Mouse (Mus musculus) gastrocnemius, adult 18-20 months (tissue): ENCODE data around the gene Il1rap. TPM values are rescaled to one million over a fixed set of nuclear protein-coding genes. Genes with fewer than 3 reads are reported as not detected.

Experiments
- DNase-seq: peaks from one replicate; pipeline ENCODE4 v3.0.0; 2021; ENCODE audit warnings: low spot score
- total RNA-seq, 2 experiments: library from RNA; stranded (reverse); gene quantifications; 2 replicates each; pipeline ENCODE4 v1.2.3; 2021

Gene Il1rap
- total RNA-seq, 2 experiments from 2014 or later, result 1.8 to 1.9 TPM

DNA sequence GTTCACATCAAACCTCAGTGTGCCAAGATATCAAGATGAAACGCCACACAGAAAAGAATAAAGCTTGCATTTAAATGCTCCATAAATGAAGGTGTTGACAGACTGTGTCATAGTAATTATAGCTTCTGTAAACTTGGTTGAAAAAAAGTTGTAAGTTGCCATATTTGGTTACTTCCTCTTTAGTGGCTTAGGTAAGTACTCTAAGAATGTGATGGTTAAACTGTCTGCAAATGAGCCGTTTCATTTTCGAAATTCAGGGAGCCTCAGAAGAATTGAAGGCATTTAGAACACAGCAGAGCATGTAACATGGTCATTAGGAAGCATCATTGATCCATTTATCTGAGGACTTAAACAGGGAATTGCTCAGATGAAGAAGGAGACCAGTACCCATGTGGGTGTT is 146.6 kb downstream of the Il1rap start:
- DNase-seq, result no peak

DNA sequence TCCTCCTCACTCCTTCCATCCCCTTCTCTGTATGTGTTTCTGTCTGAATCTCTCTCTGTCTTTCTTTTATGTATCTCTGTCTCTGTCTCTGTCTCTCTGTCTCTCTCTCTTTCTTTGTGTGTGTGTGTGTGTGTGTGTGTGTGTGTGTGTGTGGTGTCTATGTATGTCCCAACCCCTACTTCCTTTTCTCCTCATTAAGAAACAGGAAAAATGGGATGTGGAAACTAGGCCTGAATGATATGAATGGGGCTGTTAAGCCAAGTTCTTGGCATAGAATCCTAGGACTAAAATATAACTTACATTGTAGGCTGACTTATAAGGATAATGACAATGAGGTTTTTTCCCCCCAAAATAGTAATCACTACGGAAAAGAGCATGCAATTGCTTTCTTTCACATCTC is 149.4 kb downstream of the Il1rap start:
- no peak for DNase-seq

- no peak for DNase-seq
Measured at GRCm38 (mm10) chr16:26732566-26732965, 151.1 kb downstream of the Il1rap start.

DNA sequence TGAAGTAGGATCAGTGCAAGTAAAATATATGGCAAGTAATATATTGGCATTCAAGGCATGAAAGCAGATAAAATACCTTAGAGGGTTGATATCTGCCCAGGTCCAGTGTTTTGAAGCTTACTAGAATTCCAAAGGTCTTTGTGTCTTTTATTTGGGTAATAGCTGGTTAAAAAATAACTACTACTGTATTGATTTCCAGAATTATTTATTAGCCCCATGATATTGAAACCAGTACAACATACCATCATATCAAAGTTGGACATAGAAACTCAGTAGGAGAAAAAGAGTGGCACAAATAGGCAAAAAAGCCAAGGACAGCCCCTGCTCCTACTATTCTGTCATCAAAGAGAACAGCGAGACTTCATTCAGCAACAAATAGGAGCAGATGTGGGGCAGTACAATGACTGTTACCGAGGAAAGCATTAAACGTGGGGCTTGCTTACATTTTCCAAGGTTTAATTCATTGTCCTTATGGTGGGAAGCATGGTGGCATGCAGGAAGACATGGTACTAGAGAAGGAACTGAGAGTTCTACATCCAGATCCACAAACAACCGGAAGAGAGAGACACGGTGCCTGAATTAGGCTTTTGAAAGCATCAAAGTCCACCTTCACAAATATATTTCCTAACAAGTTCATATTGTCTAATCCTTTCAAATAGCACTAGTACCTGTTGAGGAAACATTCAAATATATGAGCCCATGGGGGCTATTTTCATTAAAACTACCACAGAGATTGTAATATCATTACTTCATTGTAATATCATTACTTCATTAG is 174.1 kb downstream of the Il1rap start:
- no peak for DNase-seq

- no peak for DNase-seq
Measured at GRCm38 (mm10) chr16:26775976-26776375, 194.5 kb downstream of the Il1rap start.

DNA sequence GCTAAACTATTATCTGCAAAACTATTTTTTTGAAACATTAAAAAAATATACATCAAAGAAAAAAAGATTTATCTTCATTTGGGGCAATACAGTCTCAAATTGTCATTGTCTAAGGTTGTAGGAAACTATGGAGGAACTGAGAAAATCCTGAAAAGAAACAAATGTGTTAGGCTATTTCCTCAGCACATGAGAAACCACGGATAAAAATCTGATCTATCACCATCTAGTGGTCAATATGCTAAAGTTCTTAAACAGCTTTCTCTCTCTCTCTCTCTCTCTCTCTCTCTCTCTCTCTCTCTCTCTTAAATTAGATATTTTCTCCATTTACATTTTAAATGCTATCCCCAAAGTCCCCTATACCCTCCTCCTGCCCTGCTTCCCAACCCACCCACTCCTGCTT is 195.6 kb downstream of the Il1rap start:
- no peak for DNase-seq

Other genes starting within 250 kb of the Il1rap start
- 1 to 10 TPM in 1 of 2 experiments, under 1 TPM in 1; 0.91 to 1.8 TPM for gene Cldn1, start 209.9 kb upstream of the Il1rap start, total RNA-seq
- gene Cldn16, start 118.6 kb upstream of the Il1rap start, total RNA-seq, result not detected
- not detected for gene Tmem207, start 54.9 kb upstream of the Il1rap start, total RNA-seq